Mouse (Mus musculus) liver, postnatal 0 days (tissue): ENCODE data around the gene B4galt2.
A peak's percentile ranks its signal among the peaks of the same experiment; 100 is the strongest.

Experiments
- CTCF ChIP-seq: sonication (generic); IDR thresholded peaks from 2 replicates; pipeline ENCODE4 v1.5.1; 2016; ENCODE audit warnings: antibody characterized with exemption, low read depth
- EP300 ChIP-seq: IDR thresholded peaks from 2 replicates; pipeline ENCODE4 v1.6.1; 2016; ENCODE audit warnings: antibody characterized with exemption, low read depth, mild to moderate bottlenecking

- TF ChIP-seq CTCF (no peak), EP300 (peak; percentile 85)
Observed at GRCm38 (mm10) chr4:117831920-117832691, 51.2 kb downstream of the B4galt2 start.
